ENCODE assay signal across 12 mouse cellular contexts in genomic region chr10:62507071-62507470, GRCm38 (mm10). TPM values are rescaled to one million over a fixed set of nuclear protein-coding genes. Genes with fewer than 3 reads are reported as not detected.
DNase-seq lines count a peak whose midpoint lies in the region; ATAC-seq and TF ChIP-seq lines count a peak whose summit lies in the region.
"Had no signal": no experiment of that assay in that cellular context is flagged by ENCODE, and none has a peak within 500 bp of the region (broad histone marks: within the 10 kb centered on the region; RNA-seq: fewer than 3 reads in every experiment).

No protein-coding gene starts in this region.

- no peak for ATAC-seq in hindbrain, postnatal 0 days
- ATAC-seq in hindbrain, embryonic 11.5 days (ENCODE audit: low FRiP score) = no peak

- no peaks in the 10 kb centered on the region for H3K4me1 ChIP-seq in hindbrain, postnatal 0 days (ENCODE audit: insufficient read depth, low read length)
- H3K4me1 ChIP-seq in hindbrain, embryonic 11.5 days (replicated peaks; ENCODE audit: control insufficient read depth, insufficient read depth, low read length) = no peaks in the 10 kb centered on the region
- H3K4me1 ChIP-seq in spleen, adult 2 months (ENCODE audit: control insufficient read depth, insufficient read depth, insufficient read length) = peaks cover 15% of the 10 kb centered on the region
- H3K4me1 ChIP-seq: hindbrain, embryonic 12.5 days had no signal

- H3K9ac ChIP-seq in hindbrain, postnatal 0 days (replicated peaks; ENCODE audit: low read length) = no peak overlapping the region
- H3K9ac ChIP-seq in hindbrain, embryonic 11.5 days (ENCODE audit: low read depth, low read length) = no peak overlapping the region
- H3K9ac ChIP-seq: hindbrain, embryonic 12.5 days; limb, embryonic 13.5 days had no signal

- H3K9me3 ChIP-seq in hindbrain, postnatal 0 days (ENCODE audit: low read length) = no peaks in the 10 kb centered on the region
- no peaks in the 10 kb centered on the region for H3K9me3 ChIP-seq in hindbrain, embryonic 11.5 days (ENCODE audit: control insufficient read depth, low read length)
- H3K9me3 ChIP-seq: hindbrain, embryonic 12.5 days; limb, embryonic 13.5 days had no signal

- H3K4me2 ChIP-seq in hindbrain, postnatal 0 days (ENCODE audit: low read depth, low read length) = peak overlapping the region; percentile 62; the same call in 1 of the 2 replicates
- no peak overlapping the region for H3K4me2 ChIP-seq in hindbrain, embryonic 11.5 days (replicated peaks; ENCODE audit: low read depth, low read length)
- H3K4me2 ChIP-seq: midbrain, embryonic 11.5 days had no signal

- no peak for DNase-seq in hindbrain, postnatal 0 days (ENCODE audit: low spot score)
- no peak for DNase-seq in hindbrain, embryonic 11.5 days (ENCODE audit: low spot score)
- no peak for DNase-seq in spleen, adult 2 months (ENCODE audit: low read depth in 1 of 2, low spot score in 2 of 2)
- DNase-seq in spleen, postnatal 14 days (ENCODE audit: low spot score in 2 of 2) = no peak
- peak; percentile 80 for DNase-seq in induced T-regulatory cell, adult 2 months (ENCODE audit: low read depth)
- no peak for DNase-seq in right cerebral cortex, postnatal 10 days (ENCODE audit: low spot score in 2 of 2)
- DNase-seq in MN1 (ENCODE audit: low spot score) = no peak
- DNase-seq: cerebellum, postnatal 25 days had no signal

- no peak overlapping the region for H3K4me3 ChIP-seq in hindbrain, postnatal 0 days (ENCODE audit: low read length)
- H3K4me3 ChIP-seq in hindbrain, embryonic 11.5 days (ENCODE audit: low read depth, low read length) = no peak overlapping the region
- H3K4me3 ChIP-seq in spleen, adult 2 months (ENCODE audit: extremely low read depth, insufficient read depth, insufficient read length) = peak overlapping the region; percentile 86
- H3K4me3 ChIP-seq: hindbrain, embryonic 12.5 days had no signal

- no peaks in the 10 kb centered on the region for H3K36me3 ChIP-seq in hindbrain, postnatal 0 days (ENCODE audit: insufficient read depth, low read length)
- H3K36me3 ChIP-seq in hindbrain, embryonic 11.5 days (ENCODE audit: control insufficient read depth, insufficient read depth, low read length) = no peaks in the 10 kb centered on the region
- H3K36me3 ChIP-seq in spleen, adult 2 months (ENCODE audit: control insufficient read depth, insufficient read depth, low read length) = no peaks in the 10 kb centered on the region
- H3K36me3 ChIP-seq: hindbrain, embryonic 12.5 days; limb, embryonic 13.5 days had no signal

- no peak for TF ChIP-seq CTCF in hindbrain, postnatal 0 days (IDR thresholded peaks at IDR 0.05; ENCODE audit: low read depth)
- TF ChIP-seq CTCF in spleen, adult 2 months (IDR thresholded peaks at IDR 0.05; ENCODE audit: extremely low read depth, insufficient read depth, insufficient read length, insufficient replicate concordance) = no peak

- no peak overlapping the region for H3K27ac ChIP-seq in hindbrain, postnatal 0 days
- no peak overlapping the region for H3K27ac ChIP-seq in hindbrain, embryonic 11.5 days (ENCODE audit: low read depth, low read length)
- H3K27ac ChIP-seq in spleen, adult 2 months (ENCODE audit: insufficient read depth, low read length) = peak overlapping the region; percentile 97
- H3K27ac ChIP-seq: hindbrain, embryonic 12.5 days; limb, embryonic 13.5 days had no signal

- WGBS in hindbrain, postnatal 0 days = 91% methylated on average over 4 of the region's 4 CpGs
- 92% methylated on average over 4 of the region's 4 CpGs for WGBS in hindbrain, embryonic 11.5 days
- 10% methylated on average over 4 of the region's 4 CpGs for WGBS in spleen, adult 2 months

- H3K27me3 ChIP-seq in hindbrain, postnatal 0 days (ENCODE audit: insufficient read depth, low read length) = no peaks in the 10 kb centered on the region; the same call in 1 of the 2 replicates
- no peaks in the 10 kb centered on the region for H3K27me3 ChIP-seq in hindbrain, embryonic 11.5 days (ENCODE audit: control insufficient read depth, insufficient read depth, low read length)
- no peaks in the 10 kb centered on the region for H3K27me3 ChIP-seq in spleen, adult 2 months (ENCODE audit: control insufficient read depth, insufficient read depth, low read length)

- no peak for TF ChIP-seq POLR2A in spleen, adult 2 months (IDR thresholded peaks at IDR 0.05; ENCODE audit: low read depth, low read length)

RNA-seq across cellular contexts. Expression of gene Srgn, which starts 20.2 kb away (rescaled TPM):
- total RNA-seq in hindbrain, postnatal 0 days (2014; rRNA removed) = 6.5 and 7.4 TPM in 2 replicates
- 20.8 and 22.0 TPM in 2 replicates for polyA plus RNA-seq in hindbrain, postnatal 0 days (2015; fragmentation: Nextera tagmentation; extraction: Ambion mirVana)
- 4.3 and 5.8 TPM in 2 replicates for polyA plus RNA-seq in hindbrain, embryonic 11.5 days (2014; fragmentation: Nextera tagmentation; extraction: Ambion mirVana)
- polyA plus RNA-seq in spleen, adult 2 months (2012; rRNA removed) = 65.7 and 76.3 TPM in 2 replicates

RNA-seq across cellular contexts. Expression of gene Vps26a, which starts 20.5 kb away (rescaled TPM):
- 21.6 and 21.8 TPM in 2 replicates for total RNA-seq in hindbrain, postnatal 0 days (2014; rRNA removed)
- polyA plus RNA-seq in hindbrain, postnatal 0 days (2015; fragmentation: Nextera tagmentation; extraction: Ambion mirVana) = 45.7 and 52.4 TPM in 2 replicates
- polyA plus RNA-seq in hindbrain, embryonic 11.5 days (2014; fragmentation: Nextera tagmentation; extraction: Ambion mirVana) = 91.4 and 109 TPM in 2 replicates
- polyA plus RNA-seq in spleen, adult 2 months (2012; rRNA removed) = 4.0 and 5.6 TPM in 2 replicates

RNA-seq across cellular contexts. Expression of gene Supv3l1, which starts 57.5 kb away (rescaled TPM):
- 24.8 and 25.8 TPM in 2 replicates for total RNA-seq in hindbrain, postnatal 0 days (2014; rRNA removed)
- 15.8 and 16.7 TPM in 2 replicates for polyA plus RNA-seq in hindbrain, postnatal 0 days (2015; fragmentation: Nextera tagmentation; extraction: Ambion mirVana)
- 27.4 and 33.2 TPM in 2 replicates for polyA plus RNA-seq in hindbrain, embryonic 11.5 days (2014; fragmentation: Nextera tagmentation; extraction: Ambion mirVana)
- polyA plus RNA-seq in spleen, adult 2 months (2012; rRNA removed) = 8.0 and 10.4 TPM in 2 replicates

RNA-seq across cellular contexts. Expression of gene 4930507D05Rik, which starts 57.8 kb away (rescaled TPM):
- 1.9 and 2.4 TPM in 2 replicates for total RNA-seq in hindbrain, postnatal 0 days (2014; rRNA removed)
- 1.0 and 1.5 TPM in 2 replicates for polyA plus RNA-seq in hindbrain, postnatal 0 days (2015; fragmentation: Nextera tagmentation; extraction: Ambion mirVana)
- polyA plus RNA-seq in hindbrain, embryonic 11.5 days (2014; fragmentation: Nextera tagmentation; extraction: Ambion mirVana) = 0.95 and 1.2 TPM in 2 replicates
- not detected in 2 replicates for polyA plus RNA-seq in spleen, adult 2 months (2012; rRNA removed)
- polyA plus RNA-seq: activated CD4-positive, CD25-positive, alpha-beta regulatory T cell, adult 4 months had no signal
